Mouse (Mus musculus): ENCODE data around the gene Tex29. TPM values are rescaled to one million over a fixed set of nuclear protein-coding genes. Genes with fewer than 3 reads are reported as not detected.

Gene Tex29
- total and polyA plus RNA-seq, 3 experiments: not detected

DNA sequence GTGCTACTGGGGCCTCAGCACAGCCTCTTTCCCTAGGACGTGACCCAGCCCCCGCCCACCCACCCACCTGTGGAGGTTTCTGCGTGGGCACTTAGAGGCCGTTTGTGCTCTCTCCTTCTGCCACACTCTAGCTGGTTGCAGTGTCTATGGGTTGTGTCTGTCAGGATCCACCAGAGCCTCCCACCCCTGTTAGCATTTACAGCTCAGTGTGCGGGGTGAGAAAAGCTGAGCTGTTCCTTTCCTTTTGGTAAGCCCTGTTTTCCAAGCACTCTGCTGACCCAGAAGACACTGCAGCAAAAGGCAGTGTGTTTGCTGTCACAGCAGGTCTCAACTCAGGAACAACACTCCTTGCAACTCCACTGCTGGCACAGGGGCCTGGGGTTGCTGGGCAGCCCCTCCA, 6.1 kb upstream of the Tex29 start:
- TF ChIP-seq MYC (IDR thresholded peaks at IDR 0.05; ENCODE audit: low read depth, low read length): no peak
- no peak for TF ChIP-seq MAX (IDR thresholded peaks at IDR 0.05; ENCODE audit: low read length)
- Histone ChIP-seq H3K27me3 (ENCODE audit: control insufficient read depth in 1 of 2, insufficient read depth in 2 of 2, low read length in 2 of 2) (no peaks in the 10 kb centered on the region), H3K9ac (ENCODE audit: control insufficient read depth, low read depth, low read length, poor library complexity, severe bottlenecking) (no peak overlapping the region), H3K36me3 (ENCODE audit: control insufficient read depth in 1 of 2, insufficient read depth in 2 of 2, low read length in 2 of 2) (peaks cover 0 to 2% of the 10 kb centered on the region in 2 experiments; a peak in 1 of 4 replicates), H3K79me2 (ENCODE audit: control insufficient read depth, insufficient read depth, low read length, poor library complexity) (no peaks in the 10 kb centered on the region), H3K4me3 (ENCODE audit: control insufficient read depth in 1 of 2, insufficient read depth in 1 of 2, low read depth in 2 of 2, low read length in 2 of 2) (no peak overlapping the region), H3K27ac (ENCODE audit: control insufficient read depth, low read depth, low read length) (no peak overlapping the region), H3K4me1 (ENCODE audit: control insufficient read depth in 1 of 2, insufficient read depth in 2 of 2, low read length in 2 of 2) (peaks cover 0 to 8% of the 10 kb centered on the region in 2 experiments; a peak in 1 of 4 replicates), H3K9me3 (replicated peaks; ENCODE audit: insufficient read depth, low read length) (no peaks in the 10 kb centered on the region)
- DNase-seq (ENCODE audit: low read depth, low spot score): no peak

DNA sequence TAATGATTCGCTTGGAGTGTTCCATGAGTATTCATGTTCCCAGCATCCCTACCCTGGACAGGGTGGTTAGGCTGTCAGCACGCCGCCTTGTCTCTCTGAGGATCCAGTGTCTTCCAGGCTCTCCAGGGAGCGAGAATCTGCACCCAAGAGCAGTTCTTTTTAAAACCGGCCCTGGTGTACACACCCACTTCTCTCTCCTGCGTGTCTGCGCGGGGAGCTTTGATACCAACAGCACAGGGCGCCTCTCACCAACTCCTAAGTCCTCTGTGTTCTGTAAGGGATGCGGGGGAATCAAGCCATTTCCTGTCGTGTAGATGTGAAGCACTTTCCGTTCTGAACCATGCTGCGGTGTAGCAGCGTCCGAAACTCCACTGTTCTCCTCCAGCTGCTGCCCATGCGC, 5.6 kb upstream of the Tex29 start:
- no peak overlapping the region for H3K4me3 ChIP-seq (ENCODE audit: control insufficient read depth in 1 of 2, insufficient read depth in 1 of 2, low read depth in 2 of 2, low read length in 2 of 2)
- DNase-seq (ENCODE audit: low read depth, low spot score): no peak

GRCm38 (mm10) chr8:11841571-11841970, 1.3 kb downstream of the Tex29 start:
- Histone ChIP-seq H3K4me1 (ENCODE audit: control insufficient read depth in 1 of 2, insufficient read depth in 2 of 2, low read length in 2 of 2) (no peaks in the 10 kb centered on the region), H3K4me3 (ENCODE audit: control insufficient read depth in 1 of 2, insufficient read depth in 1 of 2, low read depth in 2 of 2, low read length in 2 of 2) (no peak overlapping the region), H3K79me2 (ENCODE audit: control insufficient read depth, insufficient read depth, low read length, poor library complexity) (no peaks in the 10 kb centered on the region), H3K27ac (ENCODE audit: control insufficient read depth, low read depth, low read length) (no peak overlapping the region), H3K9ac (ENCODE audit: control insufficient read depth, low read depth, low read length, poor library complexity, severe bottlenecking) (no peak overlapping the region), H3K36me3 (ENCODE audit: control insufficient read depth in 1 of 2, insufficient read depth in 2 of 2, low read length in 2 of 2) (no peaks in the 10 kb centered on the region), H3K27me3 (ENCODE audit: control insufficient read depth in 1 of 2, insufficient read depth in 2 of 2, low read length in 2 of 2) (no peaks in the 10 kb centered on the region; a peak in 1 of 4 replicates), H3K9me3 (replicated peaks; ENCODE audit: insufficient read depth, low read length) (no peaks in the 10 kb centered on the region)
- TF ChIP-seq MEF2A (IDR thresholded peaks at IDR 0.05; ENCODE audit: extremely low read depth, insufficient replicate concordance, low read depth, low read length, poor library complexity, severe bottlenecking): no peak
- TF ChIP-seq MXI1 (IDR thresholded peaks at IDR 0.05; ENCODE audit: low read depth, low read length): no peak
- TF ChIP-seq HCFC1 (IDR thresholded peaks at IDR 0.05; ENCODE audit: low read depth, low read length): no peak
- no peak for DNase-seq (ENCODE audit: low read depth, low spot score)

More for the DNA sequence above, 5.6 kb upstream of the Tex29 start:
- H3K79me2 ChIP-seq (ENCODE audit: control insufficient read depth, insufficient read depth, low read length, poor library complexity): no peaks in the 10 kb centered on the region
- no peak overlapping the region for H3K9ac ChIP-seq (ENCODE audit: control insufficient read depth, low read depth, low read length, poor library complexity, severe bottlenecking)
- H3K36me3 ChIP-seq (ENCODE audit: control insufficient read depth in 1 of 2, insufficient read depth in 2 of 2, low read length in 2 of 2): peaks cover 0 to 2% of the 10 kb centered on the region in 2 experiments; a peak in 1 of 4 replicates
- H3K27me3 ChIP-seq (ENCODE audit: control insufficient read depth in 1 of 2, insufficient read depth in 2 of 2, low read length in 2 of 2): no peaks in the 10 kb centered on the region
- TF ChIP-seq CHD2 (IDR thresholded peaks at IDR 0.05; ENCODE audit: low read length) (no peak), TCF12 (IDR thresholded peaks at IDR 0.05; ENCODE audit: low read depth, low read length) (no peak)
- no peaks in the 10 kb centered on the region for H3K9me3 ChIP-seq (replicated peaks; ENCODE audit: insufficient read depth, low read length)
- peaks cover 0 to 8% of the 10 kb centered on the region in 2 experiments; a peak in 1 of 4 replicates for H3K4me1 ChIP-seq (ENCODE audit: control insufficient read depth in 1 of 2, insufficient read depth in 2 of 2, low read length in 2 of 2)
- no peak overlapping the region for H3K27ac ChIP-seq (ENCODE audit: control insufficient read depth, low read depth, low read length)

GRCm38 (mm10) chr8:11842757-11843156, 2.5 kb downstream of the Tex29 start:
- no peak for DNase-seq (ENCODE audit: low read depth, low spot score)
- Histone ChIP-seq H3K4me1 (ENCODE audit: control insufficient read depth in 1 of 2, insufficient read depth in 2 of 2, low read length in 2 of 2) (no peaks in the 10 kb centered on the region), H3K27me3 (ENCODE audit: control insufficient read depth in 1 of 2, insufficient read depth in 2 of 2, low read length in 2 of 2) (no peaks in the 10 kb centered on the region; a peak in 1 of 4 replicates), H3K4me3 (ENCODE audit: control insufficient read depth in 1 of 2, insufficient read depth in 1 of 2, low read depth in 2 of 2, low read length in 2 of 2) (no peak overlapping the region), H3K36me3 (ENCODE audit: control insufficient read depth in 1 of 2, insufficient read depth in 2 of 2, low read length in 2 of 2) (no peaks in the 10 kb centered on the region), H3K9ac (ENCODE audit: control insufficient read depth, low read depth, low read length, poor library complexity, severe bottlenecking) (no peak overlapping the region), H3K27ac (ENCODE audit: control insufficient read depth, low read depth, low read length) (no peak overlapping the region), H3K9me3 (replicated peaks; ENCODE audit: insufficient read depth, low read length) (no peaks in the 10 kb centered on the region), H3K79me2 (ENCODE audit: control insufficient read depth, insufficient read depth, low read length, poor library complexity) (no peaks in the 10 kb centered on the region)
- TF ChIP-seq CHD1 (IDR thresholded peaks at IDR 0.05; ENCODE audit: low read depth, low read length): no peak
- TF ChIP-seq MXI1 (IDR thresholded peaks at IDR 0.05; ENCODE audit: low read depth, low read length): no peak

All from MEL (cell line).